Mouse (Mus musculus) bone marrow macrophage, adult 2 months (primary cell): Measurements from ENCODE around the gene Fbln2.

Source experiments
- CTCF ChIP-seq: IDR thresholded peaks from 2 replicates; pipeline ENCODE4 v1.5.1; 2012; ENCODE audit warnings: low read depth, mild to moderate bottlenecking, low read length, moderate library complexity
- POLR2A ChIP-seq: IDR thresholded peaks from 2 replicates; pipeline ENCODE4 v1.6.1; 2012; ENCODE audit warnings: mild to moderate bottlenecking, low read depth, low read length, borderline replicate concordance

DNA sequence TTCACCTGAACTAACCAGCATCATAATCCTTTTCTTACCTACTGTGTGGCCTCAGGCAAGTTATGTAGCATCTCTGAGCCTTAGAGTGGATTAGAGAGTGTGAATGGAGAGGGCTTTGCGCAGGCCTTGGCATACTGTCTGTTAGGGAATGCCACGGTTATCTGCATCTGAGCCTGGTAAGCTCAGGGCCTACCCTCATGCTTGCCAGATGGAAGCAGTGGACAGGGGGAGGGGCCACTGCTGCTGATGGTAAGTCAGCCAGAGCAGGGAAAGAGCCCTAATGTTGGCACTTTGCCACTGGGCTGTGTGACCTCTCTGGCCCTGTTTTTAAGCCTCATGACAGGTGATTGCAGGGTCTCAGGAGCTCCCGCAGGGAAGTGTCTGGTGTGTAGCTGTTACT lies 87.8 kb downstream of the Fbln2 start:
- TF ChIP-seq CTCF, result no peak
- no peak for TF ChIP-seq POLR2A
